Mouse (Mus musculus): Measurements from ENCODE around the gene Prkcq. TPM values are rescaled to one million over a fixed set of nuclear protein-coding genes. Genes with fewer than 3 reads are reported as not detected.

Gene Prkcq
- polyA plus RNA-seq, 1 experiment from 2014 or later: 5.4 TPM

- H3K4me2 ChIP-seq (ENCODE audit: low read length): no peak overlapping the region
- no peak overlapping the region for H3K4me3 ChIP-seq (replicated peaks; ENCODE audit: low read depth, low read length)
- WGBS: 91% methylated on average over 5 of the region's 5 CpGs
- H3K9me3 ChIP-seq (ENCODE audit: control insufficient read depth, low read length): no peaks in the 10 kb centered on the region
- ATAC-seq (ENCODE audit: low FRiP score, low TSS enrichment): no peak
- no peak overlapping the region for H3K9ac ChIP-seq (replicated peaks; ENCODE audit: low read length)
- H3K27me3 ChIP-seq (ENCODE audit: control insufficient read depth, insufficient read depth, low read length): no peaks in the 10 kb centered on the region
- no peak overlapping the region for H3K27ac ChIP-seq (replicated peaks; ENCODE audit: low read depth, low read length)
- H3K4me1 ChIP-seq (ENCODE audit: control insufficient read depth, insufficient read depth, low read length): no peaks in the 10 kb centered on the region
- DNase-seq: no peak
- no peaks in the 10 kb centered on the region for H3K36me3 ChIP-seq (ENCODE audit: control insufficient read depth, insufficient read depth, low read length)
Measured at GRCm38 (mm10) chr2:11218122-11218521, 46.2 kb downstream of the Prkcq start.

DNA sequence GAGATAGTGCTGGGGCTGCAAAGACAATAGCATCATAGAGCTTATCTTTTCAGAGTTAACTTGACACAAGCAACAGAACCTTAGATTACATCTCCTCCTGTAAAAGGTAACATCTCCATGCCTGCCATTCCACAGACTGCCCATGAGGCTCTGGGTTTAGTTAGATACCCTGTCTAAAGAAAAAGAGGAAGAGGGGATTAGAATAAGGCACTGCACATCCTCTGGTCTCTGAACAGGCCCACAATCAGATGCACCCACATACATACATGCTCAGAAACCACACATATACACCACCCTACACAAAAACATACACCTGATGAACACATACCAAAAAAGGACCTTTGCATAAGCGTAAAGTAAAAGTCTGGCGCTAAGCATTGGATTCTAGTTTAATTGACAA lies 47.4 kb downstream of the Prkcq start:
- no peaks in the 10 kb centered on the region for H3K9me3 ChIP-seq (ENCODE audit: control insufficient read depth, low read length)
- H3K27me3 ChIP-seq (ENCODE audit: control insufficient read depth, insufficient read depth, low read length): no peaks in the 10 kb centered on the region
- H3K27ac ChIP-seq (replicated peaks; ENCODE audit: low read depth, low read length): no peak overlapping the region
- H3K4me1 ChIP-seq (ENCODE audit: control insufficient read depth, insufficient read depth, low read length): no peaks in the 10 kb centered on the region
- H3K9ac ChIP-seq (replicated peaks; ENCODE audit: low read length): no peak overlapping the region
- no peak for ATAC-seq (ENCODE audit: low FRiP score, low TSS enrichment)
- no peak for DNase-seq
- 99% methylated on average over 2 of the region's 2 CpGs for WGBS
- H3K36me3 ChIP-seq (ENCODE audit: control insufficient read depth, insufficient read depth, low read length): no peaks in the 10 kb centered on the region
- no peak overlapping the region for H3K4me3 ChIP-seq (replicated peaks; ENCODE audit: low read depth, low read length)
- H3K4me2 ChIP-seq (ENCODE audit: low read length): no peak overlapping the region

- Histone ChIP-seq H3K27ac (replicated peaks; ENCODE audit: low read depth, low read length) (no peak overlapping the region), H3K9ac (replicated peaks; ENCODE audit: low read length) (no peak overlapping the region), H3K9me3 (ENCODE audit: control insufficient read depth, low read length) (no peaks in the 10 kb centered on the region), H3K4me2 (ENCODE audit: low read length) (no peak overlapping the region), H3K36me3 (ENCODE audit: control insufficient read depth, insufficient read depth, low read length) (no peaks in the 10 kb centered on the region), H3K27me3 (ENCODE audit: control insufficient read depth, insufficient read depth, low read length) (no peaks in the 10 kb centered on the region), H3K4me1 (ENCODE audit: control insufficient read depth, insufficient read depth, low read length) (no peaks in the 10 kb centered on the region), H3K4me3 (replicated peaks; ENCODE audit: low read depth, low read length) (no peak overlapping the region)
- no peak for DNase-seq
- no peak for ATAC-seq (ENCODE audit: low FRiP score, low TSS enrichment)
- 94% methylated on average over 3 of the region's 3 CpGs for WGBS
Measured at GRCm38 (mm10) chr2:11224808-11225484, 53.0 kb downstream of the Prkcq start.

DNA sequence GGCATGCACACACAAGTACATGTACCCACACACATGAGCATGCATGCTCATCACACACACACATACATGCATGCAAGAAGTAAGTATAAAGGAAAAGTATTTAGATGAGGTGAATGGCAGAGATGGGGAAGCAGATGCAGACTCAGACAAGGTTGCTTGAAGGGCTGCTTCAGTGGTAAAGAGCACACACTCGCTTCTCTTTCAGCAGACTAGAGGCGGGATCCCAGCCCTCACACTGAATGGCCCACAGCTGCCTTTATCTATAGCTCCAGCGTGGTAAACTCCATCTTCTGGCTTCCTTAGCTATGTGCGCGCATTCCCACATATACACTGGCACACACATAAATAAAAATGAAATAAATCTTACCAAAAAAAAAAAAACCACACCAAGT lies 53.6 kb downstream of the Prkcq start:
- H3K27me3 ChIP-seq (ENCODE audit: control insufficient read depth, insufficient read depth, low read length): no peaks in the 10 kb centered on the region
- no peaks in the 10 kb centered on the region for H3K9me3 ChIP-seq (ENCODE audit: control insufficient read depth, low read length)
- no peak overlapping the region for H3K4me2 ChIP-seq (ENCODE audit: low read length)
- no peak for ATAC-seq (ENCODE audit: low FRiP score, low TSS enrichment)
- WGBS: 83% methylated on average over 5 of the region's 5 CpGs
- no peaks in the 10 kb centered on the region for H3K4me1 ChIP-seq (ENCODE audit: control insufficient read depth, insufficient read depth, low read length)
- H3K36me3 ChIP-seq (ENCODE audit: control insufficient read depth, insufficient read depth, low read length): no peaks in the 10 kb centered on the region
- H3K27ac ChIP-seq (replicated peaks; ENCODE audit: low read depth, low read length): no peak overlapping the region
- DNase-seq: no peak
- no peak overlapping the region for H3K4me3 ChIP-seq (replicated peaks; ENCODE audit: low read depth, low read length)
- no peak overlapping the region for H3K9ac ChIP-seq (replicated peaks; ENCODE audit: low read length)

GRCm38 (mm10) chr2:11226555-11226954 lies 54.6 kb downstream of the Prkcq start:
- H3K9me3 ChIP-seq (ENCODE audit: control insufficient read depth, low read length): no peaks in the 10 kb centered on the region
- ATAC-seq (ENCODE audit: low FRiP score, low TSS enrichment): no peak

DNA sequence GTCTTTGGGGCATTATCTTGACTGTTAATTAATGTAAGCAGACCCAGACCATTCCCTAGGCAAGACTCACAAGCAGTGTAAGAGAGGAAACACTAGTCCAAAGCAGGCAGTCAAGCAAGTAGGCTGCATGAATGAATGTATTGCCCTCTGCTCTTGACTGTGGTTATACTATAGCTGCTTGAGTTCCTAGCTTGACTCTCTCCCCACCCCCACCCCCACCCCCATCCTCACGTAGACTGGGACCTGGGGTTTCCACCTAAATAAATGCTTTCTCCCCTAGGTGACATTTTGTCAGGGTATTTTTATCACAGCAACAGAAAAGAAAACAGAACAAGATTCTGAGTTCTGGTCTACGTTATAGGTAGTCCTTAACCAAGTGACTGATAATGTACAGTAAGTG lies 57.2 kb downstream of the Prkcq start:
- ATAC-seq (ENCODE audit: low FRiP score, low TSS enrichment) (no peak), DNase-seq (no peak)
- no peaks in the 10 kb centered on the region for H3K27me3 ChIP-seq (ENCODE audit: control insufficient read depth, insufficient read depth, low read length)
- no peak overlapping the region for H3K4me2 ChIP-seq (ENCODE audit: low read length)
- no peaks in the 10 kb centered on the region for H3K4me1 ChIP-seq (ENCODE audit: control insufficient read depth, insufficient read depth, low read length)
- no peaks in the 10 kb centered on the region for H3K9me3 ChIP-seq (ENCODE audit: control insufficient read depth, low read length)
- H3K9ac ChIP-seq (replicated peaks; ENCODE audit: low read length): no peak overlapping the region
- 80% methylated on average over 2 of the region's 2 CpGs for WGBS
- no peak overlapping the region for H3K27ac ChIP-seq (replicated peaks; ENCODE audit: low read depth, low read length)
- no peak overlapping the region for H3K4me3 ChIP-seq (replicated peaks; ENCODE audit: low read depth, low read length)
- H3K36me3 ChIP-seq (ENCODE audit: control insufficient read depth, insufficient read depth, low read length): no peaks in the 10 kb centered on the region

More at GRCm38 (mm10) chr2:11226555-11226954, 54.6 kb downstream of the Prkcq start:
- Histone ChIP-seq H3K9ac (replicated peaks; ENCODE audit: low read length) (no peak overlapping the region), H3K27ac (replicated peaks; ENCODE audit: low read depth, low read length) (no peak overlapping the region), H3K4me1 (ENCODE audit: control insufficient read depth, insufficient read depth, low read length) (no peaks in the 10 kb centered on the region), H3K4me3 (replicated peaks; ENCODE audit: low read depth, low read length) (no peak overlapping the region), H3K27me3 (ENCODE audit: control insufficient read depth, insufficient read depth, low read length) (no peaks in the 10 kb centered on the region), H3K4me2 (ENCODE audit: low read length) (no peak overlapping the region), H3K36me3 (ENCODE audit: control insufficient read depth, insufficient read depth, low read length) (no peaks in the 10 kb centered on the region)
- DNase-seq: no peak
- 96% methylated on average over 7 of the region's 7 CpGs for WGBS

GRCm38 (mm10) chr2:11231118-11231517 lies 59.2 kb downstream of the Prkcq start:
- H3K27ac ChIP-seq (replicated peaks; ENCODE audit: low read depth, low read length): no peak overlapping the region
- DNase-seq: no peak
- no peak overlapping the region for H3K9ac ChIP-seq (replicated peaks; ENCODE audit: low read length)
- H3K4me2 ChIP-seq (ENCODE audit: low read length): no peak overlapping the region
- 63% methylated on average over 3 of the region's 3 CpGs for whole genome bisulfite sequencing
- H3K27me3 ChIP-seq (ENCODE audit: control insufficient read depth, insufficient read depth, low read length): no peaks in the 10 kb centered on the region
- no peak for ATAC-seq (ENCODE audit: low FRiP score, low TSS enrichment)
- no peaks in the 10 kb centered on the region for H3K36me3 ChIP-seq (ENCODE audit: control insufficient read depth, insufficient read depth, low read length)
- H3K4me1 ChIP-seq (ENCODE audit: control insufficient read depth, insufficient read depth, low read length): no peaks in the 10 kb centered on the region
- no peaks in the 10 kb centered on the region for H3K9me3 ChIP-seq (ENCODE audit: control insufficient read depth, low read length)
- H3K4me3 ChIP-seq (replicated peaks; ENCODE audit: low read depth, low read length): no peak overlapping the region

DNA sequence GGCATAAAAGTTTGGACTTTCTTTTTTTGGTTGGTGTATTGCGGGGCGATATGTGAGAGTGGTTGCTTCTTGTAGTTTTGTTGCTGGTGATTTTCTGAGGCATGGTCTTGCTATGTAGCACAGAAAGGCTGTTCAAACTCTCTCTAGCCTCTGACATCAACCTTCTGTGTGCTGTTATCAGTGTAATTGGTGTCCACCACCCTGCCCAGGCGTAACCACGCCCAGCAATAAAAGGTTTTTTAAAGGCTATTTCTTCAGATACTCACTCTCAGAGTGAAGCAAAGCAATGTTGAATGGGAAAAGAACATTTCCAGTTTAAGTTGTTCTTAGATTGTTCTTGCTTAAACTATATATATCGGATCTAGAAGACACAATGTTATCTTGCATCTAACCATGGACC lies 60.1 kb downstream of the Prkcq start:
- Histone ChIP-seq H3K4me1 (ENCODE audit: control insufficient read depth, insufficient read depth, low read length) (no peaks in the 10 kb centered on the region), H3K27ac (replicated peaks; ENCODE audit: low read depth, low read length) (no peak overlapping the region), H3K4me3 (replicated peaks; ENCODE audit: low read depth, low read length) (no peak overlapping the region), H3K36me3 (ENCODE audit: control insufficient read depth, insufficient read depth, low read length) (no peaks in the 10 kb centered on the region), H3K9me3 (ENCODE audit: control insufficient read depth, low read length) (no peaks in the 10 kb centered on the region), H3K9ac (replicated peaks; ENCODE audit: low read length) (no peak overlapping the region), H3K4me2 (ENCODE audit: low read length) (no peak overlapping the region), H3K27me3 (ENCODE audit: control insufficient read depth, insufficient read depth, low read length) (no peaks in the 10 kb centered on the region)
- 96% methylated on average over 5 of the region's 5 CpGs for WGBS
- DNase-seq (no peak), ATAC-seq (ENCODE audit: low FRiP score, low TSS enrichment) (no peak)

- Histone ChIP-seq H3K4me1 (ENCODE audit: control insufficient read depth, insufficient read depth, low read length) (no peaks in the 10 kb centered on the region), H3K9ac (replicated peaks; ENCODE audit: low read length) (no peak overlapping the region), H3K9me3 (ENCODE audit: control insufficient read depth, low read length) (no peaks in the 10 kb centered on the region), H3K36me3 (ENCODE audit: control insufficient read depth, insufficient read depth, low read length) (no peaks in the 10 kb centered on the region), H3K4me2 (ENCODE audit: low read length) (no peak overlapping the region), H3K27me3 (ENCODE audit: control insufficient read depth, insufficient read depth, low read length) (no peaks in the 10 kb centered on the region), H3K27ac (replicated peaks; ENCODE audit: low read depth, low read length) (no peak overlapping the region), H3K4me3 (replicated peaks; ENCODE audit: low read depth, low read length) (no peak overlapping the region)
- WGBS: 86% methylated on average over 4 of the region's 4 CpGs
- no peak for DNase-seq
- ATAC-seq (ENCODE audit: low FRiP score, low TSS enrichment): no peak
Measured at GRCm38 (mm10) chr2:11238254-11238653, 66.3 kb downstream of the Prkcq start.

Measured in midbrain, embryonic 14.5 days (tissue).